Mouse (Mus musculus) forelimb bud, embryonic 11.5 days (tissue): ENCODE results near the gene Mrpl39.

ENCODE experiments used
- DNase-seq: peaks from one replicate; pipeline ENCODE4 v3.0.0-alpha.2; 2012; ENCODE audit warnings: low read depth, low spot score

Gene Mrpl39

DNA sequence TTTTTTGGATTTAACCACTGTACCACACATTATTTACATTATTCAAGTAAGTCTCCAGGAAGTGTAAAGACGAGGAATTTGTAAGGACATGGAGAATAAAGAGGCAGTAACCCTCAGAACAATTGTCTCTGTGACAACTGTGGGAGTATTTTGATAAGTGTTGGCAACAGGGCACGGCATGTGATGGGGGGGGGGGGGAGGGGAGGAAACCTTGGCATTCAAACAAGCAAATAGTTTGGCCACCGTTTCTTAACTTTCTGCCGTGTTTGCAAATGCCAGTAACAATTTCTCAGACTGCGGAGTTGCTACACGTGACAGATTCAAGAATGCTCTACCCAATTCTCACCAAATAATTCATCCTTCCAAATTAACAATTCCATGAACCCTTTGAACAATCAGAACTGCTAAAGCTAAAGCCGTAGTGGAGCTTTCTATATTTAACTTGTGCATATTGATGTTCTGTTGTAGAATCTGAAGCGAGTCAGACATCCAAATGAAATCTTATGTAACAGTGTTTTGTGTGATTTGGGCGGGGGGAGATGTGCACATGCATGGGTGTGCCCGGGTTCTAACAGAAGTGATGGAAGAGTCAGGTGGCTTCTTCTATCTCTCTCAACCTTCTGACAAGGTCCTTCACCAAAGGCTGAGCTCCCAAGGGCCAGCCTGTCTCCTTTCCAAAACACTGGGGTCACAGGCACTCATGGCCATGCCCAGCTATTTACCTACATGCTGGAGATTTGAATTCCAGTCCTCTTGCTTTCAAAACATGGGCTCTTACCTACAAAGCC is 9.4 kb upstream of the Mrpl39 start:
- DNase-seq = no peak

DNA sequence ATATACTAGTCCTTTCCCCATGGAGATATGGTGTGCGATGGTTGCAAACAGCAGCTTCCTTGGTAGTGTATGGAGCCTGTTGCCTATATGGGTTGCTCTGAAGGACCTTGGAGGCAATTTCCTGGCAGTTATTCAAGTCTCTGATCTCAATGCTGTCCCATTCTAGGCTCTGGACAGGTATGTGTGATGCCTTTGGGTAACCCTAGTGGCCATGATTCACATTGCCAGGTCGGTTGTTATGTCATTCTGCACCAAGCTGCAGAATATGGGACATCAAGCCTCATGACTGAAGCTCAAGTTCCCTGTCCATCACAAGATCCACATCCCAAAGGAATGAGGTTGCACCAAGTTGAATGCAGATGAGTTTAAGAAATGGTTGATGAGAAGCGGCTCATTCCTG is 1.8 kb upstream of the Mrpl39 start:
- DNase-seq = no peak

DNA sequence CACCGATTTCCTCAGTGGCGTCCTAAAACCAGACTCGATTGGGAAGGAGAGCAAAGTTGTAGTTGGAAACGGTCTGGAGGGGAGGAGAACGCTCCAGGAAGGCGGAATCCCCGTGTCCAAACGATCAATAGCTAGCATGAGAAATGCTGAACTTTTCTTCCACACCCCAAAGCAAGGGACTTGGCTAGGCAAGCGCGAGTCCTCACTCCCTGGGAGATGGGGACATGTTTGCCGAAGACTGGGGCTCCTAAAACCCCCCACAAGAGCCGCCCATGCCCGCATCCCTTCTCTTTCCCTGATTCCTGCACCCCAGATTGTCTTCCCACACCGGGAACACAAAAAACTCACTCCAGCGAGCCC is 756 bp downstream of the Mrpl39 start:
- DNase-seq = no peak

DNA sequence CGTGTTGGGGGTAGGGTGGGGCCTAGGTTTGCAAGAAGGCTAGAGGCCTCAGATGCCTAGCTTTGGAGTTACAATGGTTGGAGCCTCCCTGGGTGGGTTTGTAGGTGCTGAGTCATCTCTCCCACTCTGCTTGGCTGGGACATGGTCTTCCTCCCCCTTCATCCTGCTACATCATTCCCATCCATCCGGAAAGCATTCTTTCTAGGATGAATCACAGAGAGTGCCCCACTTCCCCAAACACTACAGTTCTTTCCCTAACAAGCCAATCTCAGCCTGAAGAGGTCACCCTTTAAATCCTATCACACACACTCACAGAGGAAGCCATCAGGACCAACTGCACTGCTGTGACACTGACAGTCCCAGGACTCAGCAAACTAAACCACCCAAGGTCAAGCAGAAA is 14.9 kb downstream of the Mrpl39 start:
- DNase-seq = no peak

DNA sequence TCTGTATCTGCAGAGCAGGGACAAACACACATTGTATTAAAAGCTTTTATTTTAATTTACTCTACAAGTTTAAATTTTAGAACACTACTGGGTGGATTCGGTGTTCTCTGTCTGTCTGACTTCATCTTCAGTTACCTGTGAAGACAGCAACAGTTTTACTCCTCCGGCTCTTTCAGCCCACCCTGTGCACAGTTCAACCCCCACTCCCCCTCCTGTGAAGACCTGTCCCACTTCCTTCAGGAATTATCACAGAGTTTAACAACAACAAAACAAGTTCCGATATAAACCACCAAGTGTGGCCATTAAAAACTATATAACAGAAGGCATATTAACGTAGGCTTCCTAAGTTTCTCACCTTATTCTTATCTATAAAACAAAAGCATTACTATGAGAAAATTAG is 17.3 kb downstream of the Mrpl39 start:
- no peak for DNase-seq

DNA sequence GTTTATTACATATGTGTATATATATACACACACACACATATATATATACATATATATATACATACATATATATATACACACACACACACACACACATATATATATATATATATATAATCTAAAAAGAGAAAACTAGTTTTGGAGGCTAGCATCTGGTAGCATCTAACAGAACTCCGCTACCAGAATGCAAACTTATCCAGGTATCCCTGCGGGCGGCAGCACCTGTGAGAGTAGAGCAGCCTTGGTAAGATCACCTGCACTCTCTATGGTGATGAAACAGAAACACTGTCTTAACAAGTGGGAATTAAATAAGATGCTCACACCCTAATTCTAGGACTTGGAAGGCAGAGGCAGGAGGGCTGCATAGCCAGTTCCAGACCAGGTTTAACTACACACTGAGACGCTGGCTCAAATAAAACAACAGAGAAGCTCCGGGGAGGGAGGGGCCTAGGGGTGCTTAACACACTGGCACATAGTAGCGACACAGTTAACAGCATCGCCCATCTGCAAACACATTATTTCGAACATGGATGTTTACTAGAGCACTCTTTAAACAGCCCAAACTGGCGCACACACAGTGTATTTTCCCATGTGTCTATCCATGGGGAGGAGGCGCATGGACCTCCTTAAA is 17.8 kb downstream of the Mrpl39 start:
- DNase-seq = no peak

DNA sequence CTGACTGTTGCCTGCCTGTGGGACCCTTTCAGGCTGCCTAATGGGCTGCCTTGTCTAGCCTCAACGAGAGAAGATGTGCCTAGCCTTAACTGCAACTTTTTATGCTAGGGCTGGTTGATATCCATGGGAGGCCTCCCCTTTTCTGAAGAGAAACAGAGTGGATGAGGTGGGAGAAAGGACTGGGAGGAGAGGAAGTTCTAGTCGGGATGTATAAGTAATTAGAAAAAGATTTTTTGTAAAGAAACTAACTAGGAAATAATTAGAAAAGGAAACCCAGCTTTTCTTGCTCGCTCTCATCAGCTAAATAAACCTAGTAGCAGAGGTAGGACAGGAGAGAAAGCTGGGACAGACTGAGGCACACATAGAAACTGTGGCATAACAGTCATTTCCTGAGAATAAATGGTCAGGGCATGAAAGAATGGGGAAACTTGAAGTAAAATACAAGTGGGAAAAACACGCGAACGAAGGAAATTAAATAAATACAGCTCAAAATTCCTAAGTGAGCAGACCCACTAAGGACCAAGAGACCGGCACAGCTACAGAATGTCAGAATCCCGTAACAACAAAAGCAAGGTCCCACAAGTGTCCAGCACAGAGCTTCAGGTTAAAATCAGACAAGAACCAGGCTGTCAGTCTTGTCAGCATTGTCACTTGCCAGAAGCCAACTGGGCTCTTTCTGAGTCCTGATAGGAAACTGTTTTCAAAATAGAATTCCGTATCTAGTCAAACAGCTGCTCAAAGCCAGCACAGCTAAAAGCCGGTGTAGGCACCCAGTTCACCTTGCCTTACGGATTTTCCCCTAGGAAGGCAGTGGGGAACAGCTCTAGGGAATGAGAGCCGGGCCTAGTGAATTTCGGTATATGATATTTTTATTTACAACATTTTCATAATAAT is 18.6 kb downstream of the Mrpl39 start:
- no peak for DNase-seq

DNA sequence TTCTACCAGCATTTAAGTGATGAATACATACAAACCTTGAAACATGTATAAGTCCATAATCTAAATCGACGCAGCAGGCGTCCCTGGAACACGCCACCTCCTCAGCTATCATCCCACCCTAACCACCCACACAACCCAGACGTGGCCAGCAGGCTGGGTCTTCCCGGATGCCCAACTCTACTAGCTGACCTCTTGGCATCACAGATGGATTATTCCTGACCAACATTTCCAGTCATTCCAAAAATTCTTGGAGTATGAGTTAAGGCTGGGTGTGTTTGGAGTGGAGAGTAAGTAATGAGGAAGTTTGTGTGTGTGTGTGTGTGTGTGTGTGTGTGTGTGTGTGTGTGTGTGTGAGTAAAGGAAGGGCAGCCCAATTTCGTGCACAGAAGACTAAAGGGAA is 19.3 kb downstream of the Mrpl39 start:
- DNase-seq = no peak

DNA sequence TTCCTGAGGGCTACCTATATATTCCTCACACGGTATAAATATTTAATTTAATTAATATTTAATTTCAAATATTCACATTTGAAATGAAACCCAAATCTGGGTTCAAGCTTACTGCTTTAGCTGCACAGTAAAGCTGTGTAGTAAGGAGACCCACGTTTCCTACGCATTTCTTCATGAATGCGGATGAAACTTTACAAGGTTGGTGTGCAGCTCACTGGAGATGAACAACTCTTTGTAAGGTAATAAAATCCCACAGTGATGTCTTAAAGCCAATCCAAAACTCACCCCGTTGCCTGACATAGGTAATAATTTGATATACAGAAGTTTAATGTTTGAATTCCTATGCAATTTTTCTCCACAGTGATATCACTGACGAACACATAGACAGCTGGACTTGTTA is 20.6 kb downstream of the Mrpl39 start:
- DNase-seq = no peak

DNA sequence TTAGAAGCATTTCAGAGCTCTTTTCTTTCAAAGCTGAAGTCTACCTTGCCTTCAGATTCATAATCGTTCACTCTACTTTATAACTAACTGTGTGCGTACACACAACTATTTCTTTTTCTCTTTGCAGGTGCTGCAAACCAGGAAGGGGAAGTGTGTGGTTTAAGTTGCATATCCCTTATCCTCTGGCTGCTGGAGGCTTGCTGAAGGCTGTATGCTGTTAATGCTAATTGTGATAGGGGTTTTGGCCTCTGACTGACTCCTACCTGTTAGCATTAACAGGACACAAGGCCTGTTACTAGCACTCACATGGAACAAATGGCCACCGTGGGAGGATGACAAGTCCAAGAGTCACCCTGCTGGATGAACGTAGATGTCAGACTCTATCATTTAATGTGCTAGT is 21.6 kb downstream of the Mrpl39 start:
- DNase-seq = no peak

DNA sequence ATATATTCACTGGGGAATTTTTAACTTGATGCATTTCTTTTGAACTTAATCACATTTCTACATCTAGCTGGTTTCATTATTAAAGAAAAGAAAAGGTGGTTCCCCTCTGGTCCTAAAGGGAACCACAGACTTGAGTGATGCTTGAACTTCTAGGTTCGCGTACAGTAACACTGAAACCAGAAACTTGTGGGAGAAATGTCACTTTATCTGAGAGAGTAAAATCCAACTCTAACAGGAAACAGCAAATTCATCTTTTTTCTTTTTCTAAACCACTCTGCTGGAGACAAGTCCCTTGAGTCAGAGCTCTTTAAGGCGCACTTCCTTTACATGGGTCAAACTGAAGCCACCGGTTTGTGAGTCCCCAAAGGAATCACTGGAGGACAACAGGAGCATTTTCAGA is 22.4 kb downstream of the Mrpl39 start:
- DNase-seq = no peak

DNA sequence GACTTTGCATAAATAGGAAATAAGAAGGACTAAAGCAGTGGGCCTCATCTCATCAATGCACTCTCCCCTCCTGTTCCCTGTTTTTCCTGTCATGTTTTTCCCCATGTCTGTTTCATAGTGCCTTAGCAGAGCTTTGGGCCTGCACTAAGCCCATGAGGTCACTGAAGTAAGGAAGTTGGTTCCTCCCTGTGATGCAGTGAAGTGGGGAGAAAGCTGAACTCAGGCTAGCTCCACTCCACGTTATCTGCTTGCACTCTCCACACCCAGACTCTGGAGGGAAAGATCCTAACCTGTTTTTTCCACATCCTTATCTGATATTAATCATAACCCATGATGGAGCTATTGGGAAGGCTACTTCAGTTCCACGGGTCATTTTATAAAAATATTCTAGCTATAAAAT is 26.9 kb downstream of the Mrpl39 start:
- DNase-seq = no peak

DNA sequence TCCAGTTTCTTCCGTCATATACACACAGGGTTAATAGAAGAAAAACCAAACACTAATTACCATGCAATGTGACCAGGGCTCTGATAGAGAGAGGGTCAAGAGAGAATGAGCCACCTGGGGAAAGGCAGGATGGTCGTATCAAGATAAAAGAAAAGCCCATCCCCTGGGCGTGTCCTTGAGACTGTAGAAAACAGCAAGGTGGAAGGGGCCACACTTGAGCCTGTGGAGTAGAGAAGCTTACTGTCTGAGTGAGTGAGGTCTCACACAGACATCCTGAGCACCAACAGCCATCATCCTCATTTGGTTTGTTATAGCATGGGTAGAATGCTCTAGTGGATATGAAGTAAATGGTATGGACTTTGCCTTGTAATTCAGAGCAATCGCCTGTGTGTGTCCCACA is 27.7 kb downstream of the Mrpl39 start:
- DNase-seq = no peak

DNA sequence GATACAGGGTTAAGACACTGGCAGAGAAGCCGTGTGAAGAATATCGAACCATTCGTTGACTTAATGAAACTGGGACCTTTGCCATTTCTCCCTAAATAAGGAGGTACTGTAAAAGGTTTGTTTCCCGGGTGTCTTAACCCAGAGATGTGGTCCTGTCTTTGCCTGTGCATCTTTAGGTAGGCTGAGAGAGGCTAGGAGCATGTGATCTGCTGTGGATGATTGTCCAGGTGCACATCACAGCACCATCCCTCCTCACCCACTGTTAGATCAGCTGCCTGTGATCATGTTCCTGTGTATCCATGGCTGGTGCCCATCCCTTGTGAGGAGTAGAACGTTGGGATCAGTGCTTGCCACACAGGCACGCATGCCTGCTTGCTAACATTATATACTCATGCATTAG is 29.0 kb downstream of the Mrpl39 start:
- DNase-seq = no peak

DNA sequence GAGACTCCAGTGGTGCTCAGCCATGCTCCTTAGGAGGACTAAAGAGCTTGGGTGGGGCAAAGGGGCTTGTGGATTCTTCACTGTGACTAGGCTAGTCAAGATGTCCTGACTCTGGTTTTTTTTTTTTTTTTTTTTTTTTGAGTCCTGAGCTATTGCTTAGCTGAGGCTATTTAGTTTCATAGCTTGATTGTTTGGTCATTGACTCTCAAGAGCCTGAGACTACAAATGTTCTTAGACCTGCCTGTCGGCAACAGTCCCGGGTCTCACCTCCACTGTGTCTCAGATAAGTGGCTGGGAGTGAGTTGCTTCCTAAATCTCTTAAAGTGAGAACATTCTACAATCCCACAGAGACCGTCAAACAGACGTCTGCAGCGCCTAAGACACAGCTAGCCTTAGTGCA is 30.0 kb downstream of the Mrpl39 start:
- DNase-seq = no peak

DNA sequence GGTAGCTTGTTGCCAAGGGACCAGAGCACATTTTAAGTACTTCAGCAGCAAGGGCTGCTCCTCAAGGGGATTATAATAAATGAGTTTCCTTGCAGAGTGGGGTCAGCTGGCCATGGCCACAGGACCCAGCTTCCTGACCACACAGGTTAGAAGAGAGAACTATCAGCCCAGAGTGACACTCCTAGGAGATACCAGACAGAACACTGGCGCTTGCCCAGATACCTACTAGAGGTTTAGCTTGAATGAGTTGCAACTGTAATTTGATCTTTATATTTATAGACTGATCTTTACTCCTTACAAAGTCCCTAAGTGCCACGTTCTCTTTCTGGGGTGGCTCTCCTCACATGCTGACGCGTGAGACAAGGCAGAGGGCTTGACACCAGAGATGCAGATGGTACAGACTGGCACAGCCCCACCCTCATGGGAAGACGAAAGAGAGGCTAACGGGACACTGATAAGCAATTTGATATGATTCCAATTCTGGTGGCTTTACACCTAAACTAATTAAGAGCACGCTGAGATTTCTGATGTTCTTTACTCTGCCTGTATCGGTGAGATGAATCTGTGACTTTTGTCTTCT is 30.8 kb downstream of the Mrpl39 start:
- no peak for DNase-seq

DNA sequence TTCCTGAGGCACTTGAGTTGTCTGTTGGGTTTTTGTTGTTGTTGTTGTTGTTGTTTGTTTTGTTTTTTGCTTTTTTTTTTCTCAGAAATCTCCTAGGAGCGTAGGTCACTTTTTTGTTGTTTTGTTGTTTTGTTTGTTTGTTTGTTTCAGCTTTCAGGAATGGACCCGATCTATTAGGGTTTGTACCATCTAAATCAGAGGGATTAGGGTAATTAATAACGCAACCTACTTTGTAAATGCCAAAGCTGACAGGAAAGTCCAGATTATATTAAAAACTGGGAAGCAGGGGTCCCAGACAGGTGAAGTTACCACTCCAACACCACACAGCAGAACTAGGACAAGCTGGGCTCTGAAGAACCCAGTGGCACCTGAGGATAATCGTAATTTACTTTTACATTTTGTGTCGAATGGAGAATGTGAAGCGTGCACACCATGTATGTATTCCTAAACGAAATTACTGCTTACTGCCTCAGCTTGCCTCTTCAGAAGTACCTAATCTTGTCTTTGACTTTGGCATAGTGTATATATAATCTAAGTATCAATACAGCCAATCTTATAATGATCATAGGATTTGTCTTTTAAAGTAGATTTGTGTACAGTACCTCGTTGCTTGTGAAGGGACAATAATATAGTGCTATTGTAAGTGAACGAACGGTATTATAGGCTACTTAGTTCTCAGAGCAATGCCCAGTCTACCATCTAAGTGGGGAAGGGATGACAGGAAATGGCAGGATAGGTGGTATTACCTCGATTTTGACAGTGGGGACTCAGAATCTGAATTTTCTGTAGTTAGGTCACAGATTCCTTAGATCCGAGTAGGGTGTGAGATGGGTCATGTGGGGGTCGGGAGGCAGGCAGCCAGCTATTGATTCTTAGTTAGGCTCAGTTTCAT is 31.5 kb downstream of the Mrpl39 start:
- no peak for DNase-seq

DNA sequence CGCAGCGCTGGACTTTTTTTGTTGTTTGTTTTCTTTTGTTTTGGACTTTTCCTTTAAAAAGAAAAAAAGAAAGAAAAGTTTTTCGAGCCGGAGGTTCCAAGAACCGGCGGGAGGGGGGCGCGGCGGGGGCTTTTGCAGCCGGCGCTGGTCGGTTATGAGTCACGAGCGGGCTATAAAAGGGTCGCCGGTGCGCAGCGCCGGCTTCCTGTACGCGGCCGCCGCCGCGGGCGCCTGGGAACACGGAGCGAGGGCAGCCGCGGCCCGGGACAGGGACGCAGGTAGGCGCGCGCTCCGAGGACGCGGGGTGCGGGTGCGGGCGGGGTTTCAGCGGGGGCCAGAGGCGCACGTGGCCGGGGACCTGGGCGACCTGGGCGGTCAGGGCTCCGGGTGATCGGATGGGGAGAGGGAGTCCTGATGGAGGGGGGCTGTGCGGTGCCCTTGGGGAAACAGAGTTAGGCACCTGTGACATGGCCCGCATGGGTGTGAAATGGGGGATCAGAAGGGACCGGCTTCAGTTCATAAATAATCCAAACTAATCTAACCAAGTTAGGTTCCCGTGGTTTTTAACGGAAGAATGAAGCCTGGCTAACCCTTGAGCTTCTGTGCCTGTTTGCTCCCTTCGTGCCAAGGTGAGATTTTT is 32.3 kb downstream of the Mrpl39 start:
- DNase-seq = peak; percentile 42

DNA sequence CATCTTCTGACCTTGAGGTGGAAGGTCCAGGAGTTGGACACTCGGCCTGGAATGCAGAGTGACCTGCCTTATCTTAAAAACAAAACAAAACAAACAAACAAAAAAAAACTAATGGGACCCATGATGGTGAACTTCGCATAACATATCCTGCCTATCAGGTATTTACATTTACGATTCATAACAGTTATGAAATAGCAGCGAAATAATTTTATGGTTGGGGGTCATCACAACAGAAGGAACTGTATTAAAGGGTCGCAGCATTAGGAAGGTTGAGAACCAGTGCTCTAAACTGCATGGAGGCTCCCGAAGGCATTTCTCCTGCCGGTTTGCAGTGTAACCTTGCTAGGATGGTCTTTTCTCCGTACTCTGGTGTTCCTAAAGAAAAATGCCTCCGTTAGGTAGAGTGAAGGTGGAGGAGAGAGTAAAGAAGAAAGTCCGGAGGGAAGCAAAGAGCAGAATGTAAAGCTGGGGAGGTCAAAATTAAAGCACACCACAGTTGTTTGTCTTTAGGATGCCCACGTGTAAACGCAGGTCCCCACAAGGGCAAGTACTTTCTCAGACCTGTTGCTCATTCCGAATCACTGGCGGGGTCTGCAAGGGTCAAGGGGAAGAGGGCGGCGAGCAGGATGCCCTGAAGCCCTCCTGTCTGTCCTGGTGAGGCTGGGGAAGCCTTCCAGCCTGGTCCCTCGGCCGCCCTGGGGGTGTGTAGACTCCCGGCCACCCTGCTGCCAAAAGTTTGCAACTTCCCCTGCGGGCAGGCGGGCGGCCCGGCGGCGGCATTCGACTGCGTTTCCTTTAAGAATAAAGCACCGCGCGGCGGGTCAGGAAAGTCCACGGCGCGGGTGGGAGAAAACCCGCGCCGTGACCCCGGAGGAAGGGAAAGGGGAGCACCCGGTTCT is 33.1 kb downstream of the Mrpl39 start:
- DNase-seq = peak; percentile 12

DNA sequence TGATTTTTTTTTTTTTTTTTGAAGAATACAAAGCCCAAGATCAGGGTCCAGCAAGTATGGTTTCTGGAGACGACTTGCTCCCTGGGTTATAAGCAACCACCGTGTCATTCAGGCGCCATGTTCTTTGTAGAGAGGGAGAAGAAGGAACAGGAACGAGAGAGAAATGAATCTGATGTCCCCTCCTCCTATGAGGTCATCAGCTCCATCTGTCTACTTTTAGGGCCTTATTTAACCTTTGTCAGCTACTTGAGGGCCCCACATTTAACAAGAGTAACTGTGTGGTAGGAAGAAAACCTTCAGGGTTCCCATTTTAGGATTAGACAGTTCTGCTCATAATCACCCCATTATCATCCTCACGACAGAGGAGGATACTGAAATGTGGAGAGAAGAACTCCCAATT is 34.5 kb downstream of the Mrpl39 start:
- DNase-seq = no peak
